Mouse (Mus musculus) urinary bladder, postnatal 14 days (tissue): ENCODE measurements around the gene Bnip3.

Experiments used
- DNase-seq: peaks from one replicate; pipeline ENCODE4 v3.0.0; 2021; ENCODE audit warnings: low spot score

Gene Bnip3

GRCm38 (mm10) chr7:138843421-138843820, 65.9 kb downstream of the Bnip3 start:
- no peak for DNase-seq

- DNase-seq = no peak
Measured at GRCm38 (mm10) chr7:138841436-138842151, 67.7 kb downstream of the Bnip3 start.
